Mouse (Mus musculus): ENCODE results near the gene Zfyve1. TPM values are rescaled to one million over a fixed set of nuclear protein-coding genes. Genes with fewer than 3 reads are reported as not detected.
"Not testable (repeated sequence)": the region's sequence is repeated elsewhere in the genome, so short reads cannot be mapped to it uniquely, and the experiment has no call there.

Zfyve1 gene
- 9.4 and 10.7 TPM in 2 replicates for polyA plus RNA-seq (2014; fragmentation: Nextera tagmentation; extraction: Ambion mirVana)

GRCm38 (mm10) chr12:83597025-83597501, at the start of gene Zfyve1:
Gene Zfyve1, minus strand, starts transcription at chr12:83597222.
- no peaks in the 10 kb centered on the region; the same call in 1 of the 2 replicates for H3K36me3 ChIP-seq (ENCODE audit: control insufficient read depth, insufficient read depth, low read length)
- H3K4me3 ChIP-seq (ENCODE audit: low read depth, low read length) = peak within 1 kb of the TSS; percentile 89
- H3K4me2 ChIP-seq = peak within 1 kb of the TSS; percentile 69
- DNase-seq (ENCODE audit: low spot score) = peak; percentile 90
- H3K27me3 ChIP-seq (replicated peaks; ENCODE audit: control insufficient read depth, insufficient read depth, low read length) = no peaks in the 10 kb centered on the region
- H3K9me3 ChIP-seq (ENCODE audit: control insufficient read depth, low read length) = no peaks in the 10 kb centered on the region
- H3K4me1 ChIP-seq (replicated peaks; ENCODE audit: control insufficient read depth, insufficient read depth, low read length) = no peaks in the 10 kb centered on the region; the same call in 1 of the 2 replicates
- peak; percentile 99 for ATAC-seq (replicated peaks; ENCODE audit: low FRiP score)
- peak within 1 kb of the TSS; percentile 88 for H3K9ac ChIP-seq (ENCODE audit: low read depth, low read length)
- H3K27ac ChIP-seq (ENCODE audit: low read depth, low read length) = peak within 1 kb of the TSS; percentile 79
- WGBS = under 1% methylated on average over 28 of the region's 28 CpGs

- WGBS = 93% methylated on average over 1 of the region's 1 CpGs
Measured at GRCm38 (mm10) chr12:83643116-83643515, 46.1 kb upstream of the Zfyve1 start.

GRCm38 (mm10) chr12:83641233-83641632, 44.2 kb upstream of the Zfyve1 start:
- DNase-seq (ENCODE audit: low spot score) (no peak), ATAC-seq (replicated peaks; ENCODE audit: low FRiP score) (no peak)
- H3K27me3 ChIP-seq (replicated peaks; ENCODE audit: control insufficient read depth, insufficient read depth, low read length) = no peaks in the 10 kb centered on the region
- WGBS = 93% methylated on average over 2 of the region's 2 CpGs
- no peaks in the 10 kb centered on the region for H3K9me3 ChIP-seq (ENCODE audit: control insufficient read depth, low read length)
- no peak overlapping the region for H3K4me2 ChIP-seq
- H3K36me3 ChIP-seq (ENCODE audit: control insufficient read depth, insufficient read depth, low read length) = peaks cover 41% of the 10 kb centered on the region
- no peak overlapping the region for H3K4me3 ChIP-seq (ENCODE audit: low read depth, low read length)
- no peak overlapping the region for H3K9ac ChIP-seq (ENCODE audit: low read depth, low read length)
- no peaks in the 10 kb centered on the region for H3K4me1 ChIP-seq (replicated peaks; ENCODE audit: control insufficient read depth, insufficient read depth, low read length)
- H3K27ac ChIP-seq (ENCODE audit: low read depth, low read length) = no peak overlapping the region

More at GRCm38 (mm10) chr12:83643116-83643515, 46.1 kb upstream of the Zfyve1 start:
- Histone ChIP-seq H3K4me3 (ENCODE audit: low read depth, low read length) (no peak overlapping the region), H3K4me2 (no peak overlapping the region), H3K9me3 (ENCODE audit: control insufficient read depth, low read length) (no peaks in the 10 kb centered on the region), H3K9ac (ENCODE audit: low read depth, low read length) (no peak overlapping the region), H3K27ac (ENCODE audit: low read depth, low read length) (no peak overlapping the region), H3K36me3 (ENCODE audit: control insufficient read depth, insufficient read depth, low read length) (peaks cover 36% of the 10 kb centered on the region), H3K27me3 (replicated peaks; ENCODE audit: control insufficient read depth, insufficient read depth, low read length) (no peaks in the 10 kb centered on the region), H3K4me1 (replicated peaks; ENCODE audit: control insufficient read depth, insufficient read depth, low read length) (no peaks in the 10 kb centered on the region)
- no peak for DNase-seq (ENCODE audit: low spot score)
- ATAC-seq (replicated peaks; ENCODE audit: low FRiP score) = no peak

GRCm38 (mm10) chr12:83633807-83634206, 36.8 kb upstream of the Zfyve1 start:
- H3K4me3 ChIP-seq (ENCODE audit: low read depth, low read length) = peak overlapping the region; percentile 96
- ATAC-seq (replicated peaks; ENCODE audit: low FRiP score) (no peak), DNase-seq (ENCODE audit: low spot score) (no peak)
- no peak overlapping the region for H3K27ac ChIP-seq (ENCODE audit: low read depth, low read length)
- H3K27me3 ChIP-seq (replicated peaks; ENCODE audit: control insufficient read depth, insufficient read depth, low read length) = no peaks in the 10 kb centered on the region
- H3K9me3 ChIP-seq (ENCODE audit: control insufficient read depth, low read length) = no peaks in the 10 kb centered on the region
- H3K4me1 ChIP-seq (replicated peaks; ENCODE audit: control insufficient read depth, insufficient read depth, low read length) = peaks cover 3% of the 10 kb centered on the region; the same call in 1 of the 2 replicates
- peaks cover 10% of the 10 kb centered on the region for H3K36me3 ChIP-seq (ENCODE audit: control insufficient read depth, insufficient read depth, low read length)
- H3K9ac ChIP-seq (ENCODE audit: low read depth, low read length) = no peak overlapping the region
- WGBS = 44% methylated on average over 2 of the region's 2 CpGs
- H3K4me2 ChIP-seq = peak overlapping the region; percentile 82

GRCm38 (mm10) chr12:83632680-83633025, 35.6 kb upstream of the Zfyve1 start:
- under 1% methylated on average over 20 of the region's 20 CpGs for WGBS
- DNase-seq (ENCODE audit: low spot score) (peak; percentile 77), ATAC-seq (replicated peaks; ENCODE audit: low FRiP score) (peak; percentile 29)
- H3K4me3 ChIP-seq (ENCODE audit: low read depth, low read length) = peak overlapping the region; percentile 96
- no peaks in the 10 kb centered on the region for H3K9me3 ChIP-seq (ENCODE audit: control insufficient read depth, low read length)
- H3K27me3 ChIP-seq (replicated peaks; ENCODE audit: control insufficient read depth, insufficient read depth, low read length) = no peaks in the 10 kb centered on the region
- H3K36me3 ChIP-seq (ENCODE audit: control insufficient read depth, insufficient read depth, low read length) = peaks cover 6% of the 10 kb centered on the region
- H3K4me1 ChIP-seq (replicated peaks; ENCODE audit: control insufficient read depth, insufficient read depth, low read length) = peaks cover 3% of the 10 kb centered on the region; the same call in 1 of the 2 replicates
- H3K27ac ChIP-seq (ENCODE audit: low read depth, low read length) = peak overlapping the region; percentile 94
- peak overlapping the region; percentile 97 for H3K9ac ChIP-seq (ENCODE audit: low read depth, low read length)
- H3K4me2 ChIP-seq = peak overlapping the region; percentile 82

- Histone ChIP-seq H3K4me2 (peak overlapping the region; percentile 82), H3K4me3 (ENCODE audit: low read depth, low read length) (peak overlapping the region; percentile 96), H3K36me3 (ENCODE audit: control insufficient read depth, insufficient read depth, low read length) (peaks cover 2% of the 10 kb centered on the region; the same call in 1 of the 2 replicates), H3K27ac (ENCODE audit: low read depth, low read length) (peak overlapping the region; percentile 94), H3K9me3 (ENCODE audit: control insufficient read depth, low read length) (no peaks in the 10 kb centered on the region), H3K27me3 (replicated peaks; ENCODE audit: control insufficient read depth, insufficient read depth, low read length) (no peaks in the 10 kb centered on the region), H3K9ac (ENCODE audit: low read depth, low read length) (peak overlapping the region; percentile 97), H3K4me1 (replicated peaks; ENCODE audit: control insufficient read depth, insufficient read depth, low read length) (peaks cover 3% of the 10 kb centered on the region; the same call in 1 of the 2 replicates)
- DNase-seq (ENCODE audit: low spot score) (peak; percentile 95), ATAC-seq (replicated peaks; ENCODE audit: low FRiP score) (peak; percentile 100)
- under 1% methylated on average over 60 of the region's 68 CpGs for WGBS
Measured at GRCm38 (mm10) chr12:83631743-83632679, 35.0 kb upstream of the Zfyve1 start.

- Histone ChIP-seq H3K27ac (ENCODE audit: low read depth, low read length) (peak within 1 kb of the TSS; percentile 94), H3K9ac (ENCODE audit: low read depth, low read length) (peak within 1 kb of the TSS; percentile 97), H3K4me2 (peak within 1 kb of the TSS; percentile 78), H3K4me3 (ENCODE audit: low read depth, low read length) (peak within 1 kb of the TSS; percentile 96)
- not testable (repeated sequence) for H3K4me1 ChIP-seq (replicated peaks; ENCODE audit: control insufficient read depth, insufficient read depth, low read length); DNase-seq (ENCODE audit: low spot score); H3K9me3 ChIP-seq (ENCODE audit: control insufficient read depth, low read length); H3K36me3 ChIP-seq (ENCODE audit: control insufficient read depth, insufficient read depth, low read length); ATAC-seq (replicated peaks; ENCODE audit: low FRiP score); H3K27me3 ChIP-seq (replicated peaks; ENCODE audit: control insufficient read depth, insufficient read depth, low read length)
- WGBS = no CpG with 5 or more reads among the region's 5 CpGs
Measured at GRCm38 (mm10) chr12:83630936-83631335, 33.9 kb upstream of the Zfyve1 start, which contains the start of gene Rbm25. Gene Rbm25, plus strand, starts transcription at chr12:83631236.

GRCm38 (mm10) chr12:83624321-83624720, 27.3 kb upstream of the Zfyve1 start:
- Histone ChIP-seq H3K4me2 (no peak overlapping the region), H3K4me1 (replicated peaks; ENCODE audit: control insufficient read depth, insufficient read depth, low read length) (no peaks in the 10 kb centered on the region), H3K36me3 (ENCODE audit: control insufficient read depth, insufficient read depth, low read length) (no peaks in the 10 kb centered on the region), H3K4me3 (ENCODE audit: low read depth, low read length) (no peak overlapping the region), H3K9me3 (ENCODE audit: control insufficient read depth, low read length) (no peaks in the 10 kb centered on the region), H3K27ac (ENCODE audit: low read depth, low read length) (no peak overlapping the region), H3K27me3 (replicated peaks; ENCODE audit: control insufficient read depth, insufficient read depth, low read length) (no peaks in the 10 kb centered on the region), H3K9ac (ENCODE audit: low read depth, low read length) (no peak overlapping the region)
- DNase-seq (ENCODE audit: low spot score) (no peak), ATAC-seq (replicated peaks; ENCODE audit: low FRiP score) (no peak)
- 82% methylated on average over 1 of the region's 1 CpGs for WGBS
